Mouse (Mus musculus): ENCODE measurements around the gene Rin1.

DNA sequence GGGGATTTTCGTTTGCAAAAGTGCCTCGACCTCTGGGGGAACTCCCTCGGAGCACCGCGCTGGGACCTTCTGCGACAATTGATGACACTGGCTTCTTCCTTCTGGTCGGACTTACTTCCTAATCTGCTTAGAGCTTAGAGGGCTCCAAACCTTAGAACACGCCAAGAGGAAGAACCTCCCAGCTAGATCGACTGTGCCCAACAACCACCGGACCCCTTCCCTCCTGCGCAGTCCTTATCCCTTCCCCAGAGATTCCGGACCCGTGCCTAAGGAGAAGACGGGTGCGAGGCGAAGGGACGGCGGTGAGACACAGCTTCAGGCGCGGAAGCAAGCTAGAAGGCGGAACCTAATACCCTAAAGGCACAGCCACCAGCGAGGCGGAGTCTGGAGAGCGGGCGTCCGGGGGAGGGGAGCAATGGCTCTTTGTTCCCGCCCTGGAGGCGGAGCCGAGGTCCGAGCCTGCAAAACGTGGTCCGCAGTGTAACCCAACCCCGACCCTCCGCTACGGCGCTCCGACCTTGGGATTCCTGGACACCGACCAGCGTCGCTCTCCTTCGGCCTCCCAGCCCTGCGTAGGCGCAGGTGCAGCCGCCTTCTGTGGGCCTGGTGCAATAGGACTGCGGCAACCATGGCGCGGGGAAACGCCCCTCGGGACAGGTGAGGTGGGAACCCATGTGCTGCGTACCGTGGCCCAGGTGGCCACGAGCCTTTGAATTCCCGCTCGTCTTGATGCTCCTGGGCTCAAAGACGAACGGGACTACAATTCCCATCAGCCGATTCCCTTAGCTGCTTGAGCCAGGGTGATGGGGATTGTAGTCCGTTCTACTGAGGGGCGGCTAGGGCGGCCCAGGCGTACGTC, 26.4 kb upstream of the Rin1 start, which contains the start of gene Slc29a2:
- TF ChIP-seq CTCF (IDR thresholded peaks at IDR 0.05; ENCODE audit: low read depth, low read length) (no peak), POLR2A (IDR thresholded peaks at IDR 0.05; ENCODE audit: extremely low read depth, insufficient read depth, low read length) (peak; percentile 85)
